Mouse (Mus musculus) CH12.LX (cell line): ENCODE measurements around the gene Plce1. TPM values are rescaled to one million over a fixed set of nuclear protein-coding genes. Genes with fewer than 3 reads are reported as not detected.

Experiments used
- DNase-seq: peaks from one replicate; pipeline ENCODE4 v3.0.0-alpha.2; 2013; ENCODE audit errors: extremely low read depth
- H3K27ac ChIP-seq: 2 replicates; pipeline ENCODE4 v1.5.1; 2012; ENCODE audit warnings: low read depth, mild to moderate bottlenecking, control low read depth, moderate library complexity; ENCODE audit not compliant: insufficient read depth
- H3K27me3 ChIP-seq: replicated peaks from 2 replicates; pipeline ENCODE3; 2012; ENCODE audit warnings: inconsistent platforms
- H3K36me3 ChIP-seq, 2 experiments: replicated peaks in 1 of 2; 2 replicates each; pipeline versions ENCODE3 to v1.6.1; 2012; ENCODE audit warnings: inconsistent platforms in 1 of 2, low read length in 1 of 2, mild to moderate bottlenecking in 1 of 2, mixed read lengths in 1 of 2, moderate library complexity in 1 of 2; ENCODE audit not compliant: control insufficient read depth in 1 of 2, insufficient read depth in 1 of 2
- H3K4me1 ChIP-seq, 2 experiments: 2 replicates each; pipeline ENCODE4 v1.6.1; 2012; ENCODE audit warnings: inconsistent platforms in 1 of 2, moderate library complexity in 1 of 2; ENCODE audit not compliant: insufficient read depth in 2 of 2, control insufficient read depth in 1 of 2
- H3K4me2 ChIP-seq: 2 replicates; pipeline ENCODE4 v1.6.1; 2012; ENCODE audit warnings: low read depth, mild to moderate bottlenecking, control low read depth; ENCODE audit not compliant: poor library complexity, insufficient read depth, severe bottlenecking
- H3K4me3 ChIP-seq, 3 experiments: fragments of 150-350 bp in 1 of 3; sonication (generic) in 1 of 3; replicated peaks in 1 of 3; 2 replicates each; pipeline versions ENCODE3 to v1.5.1; 2011 to 2012; ENCODE audit warnings: low read depth in 2 of 3, low read length in 2 of 3, mild to moderate bottlenecking in 2 of 3, moderate library complexity in 2 of 3, control low read depth in 1 of 3, improper control_type of control experiment in 1 of 3, inconsistent platforms in 1 of 3, mixed read lengths in 1 of 3; ENCODE audit not compliant: poor library complexity in 1 of 3
- H3K79me2 ChIP-seq: replicated peaks from 2 replicates; pipeline ENCODE4 v1.6.1; 2012; ENCODE audit warnings: mild to moderate bottlenecking, moderate library complexity; ENCODE audit not compliant: control insufficient read depth, poor library complexity, insufficient read depth, severe bottlenecking; ENCODE audit errors: extremely low read depth
- H3K9ac ChIP-seq: 2 replicates; pipeline ENCODE4 v1.6.1; 2012; ENCODE audit warnings: low read depth, mild to moderate bottlenecking, control low read depth, moderate library complexity; ENCODE audit not compliant: insufficient read depth
- H3K9me3 ChIP-seq: replicated peaks from 2 replicates; pipeline ENCODE3; 2012; ENCODE audit warnings: low read length, inconsistent platforms, mixed read lengths
- BHLHE40 ChIP-seq: IDR thresholded peaks from 2 replicates; pipeline ENCODE4 v1.6.1; 2011; ENCODE audit warnings: mild to moderate bottlenecking, low read depth, low read length, improper control_type of control experiment
- CHD1 ChIP-seq: IDR thresholded peaks from 2 replicates; pipeline ENCODE4 v1.6.1; 2012; ENCODE audit warnings: low read depth, low read length, improper control_type of control experiment, inconsistent platforms
- CHD2 ChIP-seq: IDR thresholded peaks from 2 replicates; pipeline ENCODE4 v1.6.1; 2011; ENCODE audit warnings: low read length, improper control_type of control experiment
- ELF1 ChIP-seq: IDR thresholded peaks from 2 replicates; pipeline ENCODE4 v1.6.1; 2014; ENCODE audit warnings: low read depth, mild to moderate bottlenecking, inconsistent platforms, low read length, improper control_type of control experiment
- GABPA ChIP-seq: IDR thresholded peaks from 2 replicates; pipeline ENCODE4 v1.6.1; 2012; ENCODE audit warnings: low read depth, low read length, improper control_type of control experiment, inconsistent platforms; ENCODE audit not compliant: insufficient replicate concordance
- MAFK ChIP-seq: IDR thresholded peaks from 2 replicates; pipeline ENCODE4 v1.6.1; 2011; ENCODE audit warnings: low read length, improper control_type of control experiment; ENCODE audit not compliant: insufficient replicate concordance
- MAX ChIP-seq: IDR thresholded peaks from 2 replicates; pipeline ENCODE4 v1.6.1; 2011; ENCODE audit warnings: low read length, improper control_type of control experiment
- MEF2A ChIP-seq: IDR thresholded peaks from 2 replicates; pipeline ENCODE4 v1.6.1; 2014; ENCODE audit warnings: low read depth, mild to moderate bottlenecking, inconsistent platforms, low read length, improper control_type of control experiment, borderline replicate concordance
- MXI1 ChIP-seq: IDR thresholded peaks from 2 replicates; pipeline ENCODE4 v1.6.1; 2011; ENCODE audit warnings: mild to moderate bottlenecking, low read depth, low read length, improper control_type of control experiment
- MYC ChIP-seq: IDR thresholded peaks from 2 replicates; pipeline ENCODE4 v1.6.1; 2011; ENCODE audit warnings: low read depth, mild to moderate bottlenecking, improper control_type of control experiment, low read length
- PAX5 ChIP-seq: IDR thresholded peaks from 2 replicates; pipeline ENCODE4 v1.6.1; 2012; ENCODE audit warnings: low read length, inconsistent platforms, mixed read lengths
- POLR2AphosphoS2 ChIP-seq: IDR thresholded peaks from 2 replicates; pipeline ENCODE4 v1.6.1; 2011; ENCODE audit warnings: low read depth, low read length, improper control_type of control experiment
- RAD21 ChIP-seq: IDR thresholded peaks from 2 replicates; pipeline ENCODE4 v1.6.1; 2011; ENCODE audit warnings: low read depth, mild to moderate bottlenecking, low read length, improper control_type of control experiment, moderate library complexity
- SIN3A ChIP-seq: IDR thresholded peaks from 2 replicates; pipeline ENCODE4 v1.6.1; 2012; ENCODE audit warnings: low read length, improper control_type of control experiment, inconsistent platforms
- TBP ChIP-seq: conservative IDR thresholded peaks from 2 replicates; pipeline ENCODE4 v1.6.1; 2011; ENCODE audit warnings: low read depth, low read length, improper control_type of control experiment
- UBTF ChIP-seq: IDR thresholded peaks from 2 replicates; pipeline ENCODE4 v1.6.1; 2012; ENCODE audit warnings: low read depth, mild to moderate bottlenecking, inconsistent platforms, low read length, improper control_type of control experiment, moderate library complexity
- USF1 ChIP-seq: IDR thresholded peaks from 2 replicates; pipeline ENCODE4 v1.6.1; 2014; ENCODE audit warnings: low read depth, mild to moderate bottlenecking, inconsistent platforms, low read length, improper control_type of control experiment
- USF2 ChIP-seq: conservative IDR thresholded peaks from 2 replicates; pipeline ENCODE4 v1.6.1; 2011; ENCODE audit warnings: low read depth, low read length, improper control_type of control experiment
- ZC3H11A ChIP-seq: IDR thresholded peaks from 2 replicates; pipeline ENCODE4 v1.6.1; 2012; ENCODE audit warnings: low read depth, mild to moderate bottlenecking, inconsistent platforms, low read length, improper control_type of control experiment
- ZKSCAN1 ChIP-seq: IDR thresholded peaks from 2 replicates; pipeline ENCODE4 v1.6.1; 2012; ENCODE audit warnings: low read depth, inconsistent platforms, low read length, improper control_type of control experiment, borderline replicate concordance
- dilution Hi-C: fragments of 300-500 bp; cut with MboI; formaldehyde crosslinking; loops from 2 replicates; pipeline ENCODE4 v1.14.3; 2020; ENCODE audit warnings: low sequenced_read_pairs; ENCODE audit not compliant: extremely low pct_unique_long_range_greater_than_20kb, extremely low pct_ligation_motif_present
- in situ Hi-C: fragments of 300-500 bp; cut with MboI; formaldehyde crosslinking; loops from 3 replicates; pipeline ENCODE4 v1.14.3; 2019; ENCODE audit warnings: low sequenced_read_pairs, low pct_ligation_motif_present, low pct_unique_long_range_greater_than_20kb, mixed read lengths
- polyA plus RNA-seq: library from polyadenylated mRNA; unstranded; fragments of >175 nt; gene quantifications from 2 replicates; pipeline ENCODE4 v1.2.1, GENCODE M21; 2012; ENCODE audit warnings: low read depth; ENCODE audit not compliant: insufficient read length
- total RNA-seq, 2 experiments: library from RNA; depleted of rRNA; stranded (reverse); fragments of 300-350 nt in 1 of 2; fragments of >200 nt in 1 of 2; gene quantifications; 2 replicates each; pipeline ENCODE4 v1.2.3; 2012 to 2014

Gene Plce1
- total and polyA plus RNA-seq, 3 experiments, result under 0.01 to 0.13 (median 0.05) TPM

GRCm38 (mm10) chr19:38729264-38729663 is 248.4 kb downstream of the Plce1 start:
- no peaks in the 10 kb centered on the region for H3K36me3 ChIP-seq
- no peak overlapping the region for H3K27ac ChIP-seq
- H3K9ac ChIP-seq, result no peak overlapping the region
- TF ChIP-seq BHLHE40, result no peak
- no peaks in the 10 kb centered on the region for H3K9me3 ChIP-seq
- in situ Hi-C loops, result no loop called here
- H3K27me3 ChIP-seq, result no peaks in the 10 kb centered on the region
- peaks cover 0 to 2% of the 10 kb centered on the region in 2 experiments; a peak in 1 of 4 replicates for H3K4me1 ChIP-seq
- dilution Hi-C loops, result no loop called here
- H3K79me2 ChIP-seq, result no peaks in the 10 kb centered on the region
- DNase-seq, result no peak
- no peak overlapping the region for H3K4me2 ChIP-seq
- H3K4me3 ChIP-seq, result no peak overlapping the region

- Histone ChIP-seq H3K36me3 (peaks cover 0 to 3% of the 10 kb centered on the region in 2 experiments), H3K4me3 (no peak overlapping the region), H3K27ac (no peak overlapping the region), H3K27me3 (no peaks in the 10 kb centered on the region), H3K9me3 (no peaks in the 10 kb centered on the region), H3K79me2 (no peaks in the 10 kb centered on the region), H3K9ac (no peak overlapping the region), H3K4me2 (0 out of 2 replicates have a peak overlapping the region, but pooled peaks have one; percentile 4), H3K4me1 (peaks cover 18 to 32% of the 10 kb centered on the region in 2 experiments)
- dilution Hi-C loops, result no loop called here
- DNase-seq, result peak; percentile 14
- TF ChIP-seq TBP, result no peak
- no peak for TF ChIP-seq PAX5
- TF ChIP-seq POLR2AphosphoS2, result no peak
- TF ChIP-seq GABPA, result no peak
- TF ChIP-seq MAFK, result no peak
- TF ChIP-seq RAD21, result no peak
- no peak for TF ChIP-seq ZC3H11A
- TF ChIP-seq USF2, result no peak
- TF ChIP-seq SIN3A, result no peak
- TF ChIP-seq MAX, result no peak
- no peak for TF ChIP-seq MEF2A
- TF ChIP-seq UBTF, result no peak
- no peak for TF ChIP-seq MXI1
- TF ChIP-seq MYC, result no peak
- TF ChIP-seq ELF1, result no peak
- TF ChIP-seq CHD1, result no peak
- TF ChIP-seq CHD2, result no peak
- TF ChIP-seq ZKSCAN1, result no peak
- TF ChIP-seq USF1, result no peak
- in situ Hi-C loops, result no loop called here
Measured at GRCm38 (mm10) chr19:38744546-38744945, 263.6 kb downstream of the Plce1 start.
